Mouse (Mus musculus): ENCODE data around the gene Praf2.

DNA sequence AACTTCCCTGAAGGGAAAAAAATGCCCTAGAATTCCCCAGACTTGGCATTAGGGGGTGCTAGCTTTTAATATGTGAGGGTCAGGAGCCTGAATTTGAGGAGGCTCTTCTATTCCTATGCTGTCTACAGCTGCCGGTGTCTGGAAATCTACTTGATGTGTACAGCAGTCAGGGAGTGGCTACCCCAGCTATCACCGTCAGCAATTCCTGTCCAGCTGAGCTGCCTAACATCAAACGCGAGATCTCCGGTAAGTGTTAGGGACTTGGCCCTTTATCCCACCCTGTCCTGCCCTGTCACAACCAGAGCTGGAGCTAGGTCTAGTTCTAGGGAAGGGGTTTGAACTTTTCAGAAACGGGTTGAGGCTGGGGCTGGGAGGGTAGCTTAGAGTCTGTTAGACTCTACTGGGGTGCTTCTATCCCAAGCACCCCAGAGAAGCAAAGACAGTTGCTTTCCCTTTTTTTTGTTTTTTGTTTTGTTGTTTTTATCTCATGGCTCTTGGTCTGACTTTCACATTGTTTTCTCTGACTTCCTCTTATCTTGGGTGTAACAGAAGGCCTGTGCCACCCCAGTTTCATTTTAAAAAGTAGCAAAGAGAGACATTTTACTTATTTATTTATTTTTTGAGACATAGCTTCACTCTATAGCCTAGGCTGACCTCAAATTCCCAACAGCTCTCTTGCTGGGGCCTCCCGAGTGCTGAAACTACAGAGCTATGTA, 41.2 kb downstream of the Praf2 start:
- no peak for TF ChIP-seq NELFE (IDR thresholded peaks at IDR 0.05; ENCODE audit: low read depth, low read length)
- no peak for TF ChIP-seq USF1 (IDR thresholded peaks at IDR 0.05; ENCODE audit: low read depth, low read length)
- TF ChIP-seq TAL1 (IDR thresholded peaks at IDR 0.05; ENCODE audit: low read length), result peak; percentile 81
- no peak for TF ChIP-seq MAX (IDR thresholded peaks at IDR 0.05; ENCODE audit: low read length)
